Mouse (Mus musculus) spleen, adult 2 months (tissue): ENCODE measurements around the gene Celsr2.

Experiments
- CTCF ChIP-seq: fragments of 200-500 bp; IDR thresholded peaks from 2 replicates; pipeline ENCODE4 v1.5.1; 2011; ENCODE audit warnings: mild to moderate bottlenecking, inconsistent platforms; ENCODE audit not compliant: insufficient read depth, insufficient read length, insufficient replicate concordance; ENCODE audit errors: extremely low read depth
- POLR2A ChIP-seq: fragments of 200-500 bp; IDR thresholded peaks from 2 replicates; pipeline ENCODE4 v1.6.1; 2011; ENCODE audit warnings: low read depth, low read length, inconsistent platforms

- TF ChIP-seq CTCF (no peak), POLR2A (no peak)
Observed at GRCm38 (mm10) chr3:108384425-108384824, 30.9 kb downstream of the Celsr2 start.
